Mouse (Mus musculus) embryo, embryonic 10 days (tissue): ENCODE results near the gene Cym.

ENCODE experiments used
- DNase-seq: peaks from one replicate; pipeline ENCODE4 v3.0.0-alpha.2; 2015; ENCODE audit warnings: low spot score

Cym gene

DNA sequence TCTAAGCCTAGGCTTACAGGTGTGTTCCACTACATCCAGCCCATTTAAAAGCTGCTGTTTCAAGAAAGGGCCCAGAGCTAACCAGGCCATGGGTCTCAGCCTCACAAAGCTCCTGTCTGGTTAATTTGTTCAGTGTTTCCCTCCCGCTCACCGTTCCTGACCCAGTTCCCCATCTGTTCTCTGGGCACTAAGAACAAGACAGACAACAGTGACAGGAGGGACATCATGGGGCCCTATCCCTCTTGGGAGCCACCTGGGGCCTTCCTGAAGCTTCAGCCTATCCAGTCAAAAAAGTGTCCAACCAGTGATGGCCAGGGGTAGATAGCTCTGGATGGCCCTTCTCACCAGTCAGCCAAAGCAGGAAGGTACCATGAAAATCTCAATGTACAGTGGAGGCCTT, 58.8 kb downstream of the Cym start:
- DNase-seq, result no peak
